Mouse (Mus musculus): ENCODE results near the gene Cyth3. TPM values are rescaled to one million over a fixed set of nuclear protein-coding genes. Genes with fewer than 3 reads are reported as not detected.

The Cyth3 gene
- polyA plus RNA-seq, 1 experiment from 2014 or later = 29.4 TPM

GRCm38 (mm10) chr5:143645976-143646375, 23.7 kb downstream of the Cyth3 start:
- DNase-seq (ENCODE audit: low spot score) = no peak
- no peaks in the 10 kb centered on the region for H3K36me3 ChIP-seq (ENCODE audit: control insufficient read depth, insufficient read depth, low read length)
- no peak overlapping the region for H3K9ac ChIP-seq (ENCODE audit: low read length)
- no peak overlapping the region for H3K27ac ChIP-seq (ENCODE audit: low read depth, low read length)
- WGBS = 82% methylated on average over 5 of the region's 5 CpGs
- no peak for ATAC-seq (replicated peaks; ENCODE audit: low FRiP score)
- H3K4me2 ChIP-seq (ENCODE audit: low read depth, low read length, severe bottlenecking) = no peak overlapping the region
- no peak overlapping the region for H3K4me3 ChIP-seq (ENCODE audit: low read depth, low read length)
- H3K4me1 ChIP-seq (replicated peaks; ENCODE audit: control insufficient read depth, insufficient read depth, low read length) = 0 out of 2 replicates have a peak, but pooled peaks cover 2% of the 10 kb centered on the region
- H3K27me3 ChIP-seq (ENCODE audit: control insufficient read depth, insufficient read depth, low read length) = no peaks in the 10 kb centered on the region
- no peaks in the 10 kb centered on the region for H3K9me3 ChIP-seq (ENCODE audit: control insufficient read depth, low read length)

- DNase-seq (ENCODE audit: low spot score) = no peak
- 89% methylated on average over 2 of the region's 2 CpGs for WGBS
Observed at GRCm38 (mm10) chr5:143647412-143647811, 25.2 kb downstream of the Cyth3 start.

GRCm38 (mm10) chr5:143648058-143648457, 25.8 kb downstream of the Cyth3 start:
- ATAC-seq (replicated peaks; ENCODE audit: low FRiP score) = no peak
- DNase-seq (ENCODE audit: low spot score) = no peak
- Histone ChIP-seq H3K4me1 (replicated peaks; ENCODE audit: control insufficient read depth, insufficient read depth, low read length) (0 out of 2 replicates have a peak, but pooled peaks cover 3% of the 10 kb centered on the region), H3K4me2 (ENCODE audit: low read depth, low read length, severe bottlenecking) (no peak overlapping the region), H3K9me3 (ENCODE audit: control insufficient read depth, low read length) (no peaks in the 10 kb centered on the region), H3K4me3 (ENCODE audit: low read depth, low read length) (no peak overlapping the region), H3K27ac (ENCODE audit: low read depth, low read length) (no peak overlapping the region), H3K27me3 (ENCODE audit: control insufficient read depth, insufficient read depth, low read length) (no peaks in the 10 kb centered on the region), H3K36me3 (ENCODE audit: control insufficient read depth, insufficient read depth, low read length) (no peaks in the 10 kb centered on the region), H3K9ac (ENCODE audit: low read length) (no peak overlapping the region)
- 92% methylated on average over 2 of the region's 2 CpGs for WGBS

More at GRCm38 (mm10) chr5:143647412-143647811, 25.2 kb downstream of the Cyth3 start:
- Histone ChIP-seq H3K27ac (ENCODE audit: low read depth, low read length) (no peak overlapping the region), H3K4me1 (replicated peaks; ENCODE audit: control insufficient read depth, insufficient read depth, low read length) (0 out of 2 replicates have a peak, but pooled peaks cover 4% of the 10 kb centered on the region), H3K4me2 (ENCODE audit: low read depth, low read length, severe bottlenecking) (no peak overlapping the region), H3K36me3 (ENCODE audit: control insufficient read depth, insufficient read depth, low read length) (no peaks in the 10 kb centered on the region), H3K27me3 (ENCODE audit: control insufficient read depth, insufficient read depth, low read length) (no peaks in the 10 kb centered on the region), H3K9ac (ENCODE audit: low read length) (no peak overlapping the region), H3K4me3 (ENCODE audit: low read depth, low read length) (no peak overlapping the region), H3K9me3 (ENCODE audit: control insufficient read depth, low read length) (no peaks in the 10 kb centered on the region)
- no peak for ATAC-seq (replicated peaks; ENCODE audit: low FRiP score)

GRCm38 (mm10) chr5:143649168-143649567, 26.9 kb downstream of the Cyth3 start:
- DNase-seq (ENCODE audit: low spot score) = no peak
- Histone ChIP-seq H3K9ac (ENCODE audit: low read length) (no peak overlapping the region), H3K4me1 (replicated peaks; ENCODE audit: control insufficient read depth, insufficient read depth, low read length) (0 out of 2 replicates have a peak, but pooled peaks cover 3% of the 10 kb centered on the region), H3K27me3 (ENCODE audit: control insufficient read depth, insufficient read depth, low read length) (no peaks in the 10 kb centered on the region), H3K27ac (ENCODE audit: low read depth, low read length) (no peak overlapping the region), H3K4me3 (ENCODE audit: low read depth, low read length) (no peak overlapping the region), H3K4me2 (ENCODE audit: low read depth, low read length, severe bottlenecking) (no peak overlapping the region), H3K36me3 (ENCODE audit: control insufficient read depth, insufficient read depth, low read length) (no peaks in the 10 kb centered on the region), H3K9me3 (ENCODE audit: control insufficient read depth, low read length) (no peaks in the 10 kb centered on the region)
- no peak for ATAC-seq (replicated peaks; ENCODE audit: low FRiP score)
- WGBS = 93% methylated on average over 6 of the region's 6 CpGs

- H3K4me2 ChIP-seq (ENCODE audit: low read depth, low read length, severe bottlenecking) = no peak overlapping the region
- H3K9me3 ChIP-seq (ENCODE audit: control insufficient read depth, low read length) = no peaks in the 10 kb centered on the region
- H3K4me1 ChIP-seq (replicated peaks; ENCODE audit: control insufficient read depth, insufficient read depth, low read length) = peaks cover 6% of the 10 kb centered on the region; the same call in 1 of the 2 replicates
- H3K9ac ChIP-seq (ENCODE audit: low read length) = no peak overlapping the region
- DNase-seq (ENCODE audit: low spot score) (no peak), ATAC-seq (replicated peaks; ENCODE audit: low FRiP score) (no peak)
- no peaks in the 10 kb centered on the region for H3K27me3 ChIP-seq (ENCODE audit: control insufficient read depth, insufficient read depth, low read length)
- H3K36me3 ChIP-seq (ENCODE audit: control insufficient read depth, insufficient read depth, low read length) = no peaks in the 10 kb centered on the region
- no peak overlapping the region for H3K27ac ChIP-seq (ENCODE audit: low read depth, low read length)
- 83% methylated on average over 8 of the region's 8 CpGs for WGBS
- H3K4me3 ChIP-seq (ENCODE audit: low read depth, low read length) = no peak overlapping the region
Observed at GRCm38 (mm10) chr5:143651855-143652631, 29.8 kb downstream of the Cyth3 start.

- 96% methylated on average over 5 of the region's 5 CpGs for WGBS
- H3K4me2 ChIP-seq (ENCODE audit: low read depth, low read length, severe bottlenecking) = no peak overlapping the region
- no peaks in the 10 kb centered on the region for H3K27me3 ChIP-seq (ENCODE audit: control insufficient read depth, insufficient read depth, low read length)
Observed at GRCm38 (mm10) chr5:143653497-143653896, 31.2 kb downstream of the Cyth3 start.

GRCm38 (mm10) chr5:143654670-143655510, 32.6 kb downstream of the Cyth3 start:
- no peak for DNase-seq (ENCODE audit: low spot score)
- ATAC-seq (replicated peaks; ENCODE audit: low FRiP score) = no peak
- Histone ChIP-seq H3K27me3 (ENCODE audit: control insufficient read depth, insufficient read depth, low read length) (no peaks in the 10 kb centered on the region), H3K27ac (ENCODE audit: low read depth, low read length) (no peak overlapping the region), H3K9me3 (ENCODE audit: control insufficient read depth, low read length) (no peaks in the 10 kb centered on the region), H3K4me3 (ENCODE audit: low read depth, low read length) (no peak overlapping the region), H3K4me1 (replicated peaks; ENCODE audit: control insufficient read depth, insufficient read depth, low read length) (peaks cover 6% of the 10 kb centered on the region; the same call in 1 of the 2 replicates), H3K36me3 (ENCODE audit: control insufficient read depth, insufficient read depth, low read length) (no peaks in the 10 kb centered on the region), H3K4me2 (ENCODE audit: low read depth, low read length, severe bottlenecking) (no peak overlapping the region), H3K9ac (ENCODE audit: low read length) (no peak overlapping the region)
- 19% methylated on average over 7 of the region's 7 CpGs for WGBS

More at GRCm38 (mm10) chr5:143653497-143653896, 31.2 kb downstream of the Cyth3 start:
- ATAC-seq (replicated peaks; ENCODE audit: low FRiP score) (no peak), DNase-seq (ENCODE audit: low spot score) (no peak)
- H3K9ac ChIP-seq (ENCODE audit: low read length) = no peak overlapping the region
- H3K27ac ChIP-seq (ENCODE audit: low read depth, low read length) = no peak overlapping the region
- peaks cover 6% of the 10 kb centered on the region; the same call in 1 of the 2 replicates for H3K4me1 ChIP-seq (replicated peaks; ENCODE audit: control insufficient read depth, insufficient read depth, low read length)
- no peaks in the 10 kb centered on the region for H3K9me3 ChIP-seq (ENCODE audit: control insufficient read depth, low read length)
- H3K36me3 ChIP-seq (ENCODE audit: control insufficient read depth, insufficient read depth, low read length) = no peaks in the 10 kb centered on the region
- no peak overlapping the region for H3K4me3 ChIP-seq (ENCODE audit: low read depth, low read length)

- Histone ChIP-seq H3K9me3 (ENCODE audit: control insufficient read depth, low read length) (no peaks in the 10 kb centered on the region), H3K27ac (ENCODE audit: low read depth, low read length) (no peak overlapping the region), H3K4me1 (replicated peaks; ENCODE audit: control insufficient read depth, insufficient read depth, low read length) (peaks cover 6% of the 10 kb centered on the region; the same call in 1 of the 2 replicates), H3K4me2 (ENCODE audit: low read depth, low read length, severe bottlenecking) (no peak overlapping the region), H3K9ac (ENCODE audit: low read length) (no peak overlapping the region), H3K36me3 (ENCODE audit: control insufficient read depth, insufficient read depth, low read length) (no peaks in the 10 kb centered on the region), H3K27me3 (ENCODE audit: control insufficient read depth, insufficient read depth, low read length) (no peaks in the 10 kb centered on the region), H3K4me3 (ENCODE audit: low read depth, low read length) (no peak overlapping the region)
- WGBS = 58% methylated on average over 4 of the region's 4 CpGs
- no peak for DNase-seq (ENCODE audit: low spot score)
- no peak for ATAC-seq (replicated peaks; ENCODE audit: low FRiP score)
Observed at GRCm38 (mm10) chr5:143655511-143655943, 33.3 kb downstream of the Cyth3 start.
